Mouse (Mus musculus) spleen, embryonic (tissue): ENCODE results near the gene Krt81.

Source experiments
- CTCF ChIA-PET: fragments of 350-600 bp; sonication (Branson Sonifier 250); formaldehyde crosslinking; loops from one replicate; lab custom pipeline; 2022; lab: Charles Lee

Gene Krt81

DNA sequence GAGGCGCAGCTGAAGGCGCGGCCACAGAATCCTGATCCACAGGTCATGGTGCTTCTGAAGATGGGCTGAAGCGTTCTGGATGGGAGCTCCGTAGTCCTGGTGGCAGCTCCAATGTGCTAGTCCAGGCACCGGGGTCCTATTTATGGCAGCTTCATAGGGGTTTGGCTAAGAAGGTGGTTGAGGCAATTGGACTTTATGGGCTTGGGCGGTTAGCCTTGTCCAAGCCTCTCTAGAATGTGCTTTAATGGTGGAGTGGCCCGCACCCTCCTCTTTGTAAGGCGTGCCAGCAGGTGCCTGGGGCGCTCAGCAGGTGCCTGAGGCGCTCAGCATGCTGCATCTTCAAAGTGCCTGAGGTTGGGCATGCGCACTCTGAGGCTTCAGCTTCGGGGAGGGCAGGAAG is at the start of gene Krt81:
Krt81 (minus strand) TSS at position 101 of the 400 bp plus-strand sequence.
- CTCF ChIA-PET: no interaction called here

DNA sequence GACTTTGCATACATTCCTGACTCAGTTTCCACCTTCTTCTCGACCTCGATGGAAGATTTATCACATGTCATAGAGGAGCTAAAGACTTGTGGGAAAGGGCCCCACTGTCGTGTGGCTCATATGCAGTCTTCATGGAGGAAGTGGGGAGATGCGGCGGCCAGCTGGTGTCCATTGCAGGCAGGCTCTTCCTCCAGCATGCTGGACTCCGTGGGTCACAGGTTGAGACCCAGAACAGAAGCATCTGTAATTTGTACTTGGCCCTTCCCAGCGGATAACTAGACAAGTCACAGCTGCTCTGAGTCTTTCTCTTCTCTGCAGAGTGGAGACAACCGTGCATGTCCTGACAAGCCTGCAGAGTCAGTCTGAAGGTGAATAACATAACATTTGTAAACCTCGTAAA is 44.7 kb upstream of the Krt81 start:
- CTCF ChIA-PET: no interaction called here

DNA sequence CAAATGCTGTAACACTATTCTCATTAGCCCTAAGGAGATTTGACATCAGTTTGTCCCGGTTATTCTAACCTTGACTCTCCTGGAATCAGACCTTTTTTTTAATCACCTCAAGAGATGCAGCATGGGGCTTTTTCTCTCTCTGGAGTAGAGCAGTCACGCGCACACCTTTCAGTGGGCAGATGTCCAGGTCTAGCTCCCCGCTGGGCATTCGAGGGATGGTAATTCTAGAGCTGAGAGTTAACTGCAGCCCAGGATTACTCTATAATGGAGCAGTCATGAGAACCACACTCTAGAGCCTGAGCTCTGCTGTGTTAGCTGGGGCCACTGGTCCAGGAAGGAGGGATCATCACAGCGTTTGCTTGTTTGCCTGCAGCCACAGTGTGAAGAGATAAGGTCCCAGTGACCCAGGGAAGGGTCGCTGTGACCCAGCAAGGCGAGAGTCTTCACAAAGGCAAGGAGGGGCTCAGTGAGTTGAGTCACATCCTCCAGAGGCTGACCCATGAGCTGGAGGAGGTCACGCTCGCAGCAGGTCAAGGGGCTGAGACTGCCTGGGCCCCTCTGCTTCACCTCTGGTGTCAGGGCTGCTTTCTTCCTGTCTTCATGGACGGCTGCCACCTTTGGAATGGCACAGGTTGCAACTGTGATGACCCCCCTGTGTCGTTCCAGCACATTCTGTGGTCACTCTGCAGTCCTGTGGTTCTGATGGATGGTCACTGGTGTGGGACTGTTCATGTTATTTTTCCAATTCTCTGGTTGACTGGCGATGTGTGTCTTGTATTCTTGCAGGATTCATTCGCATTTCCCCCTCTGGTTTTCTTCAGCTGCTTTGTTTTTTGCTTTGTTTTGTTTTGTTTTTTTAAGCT is 43.6 kb upstream of the Krt81 start:
- CTCF ChIA-PET: no interaction called here

DNA sequence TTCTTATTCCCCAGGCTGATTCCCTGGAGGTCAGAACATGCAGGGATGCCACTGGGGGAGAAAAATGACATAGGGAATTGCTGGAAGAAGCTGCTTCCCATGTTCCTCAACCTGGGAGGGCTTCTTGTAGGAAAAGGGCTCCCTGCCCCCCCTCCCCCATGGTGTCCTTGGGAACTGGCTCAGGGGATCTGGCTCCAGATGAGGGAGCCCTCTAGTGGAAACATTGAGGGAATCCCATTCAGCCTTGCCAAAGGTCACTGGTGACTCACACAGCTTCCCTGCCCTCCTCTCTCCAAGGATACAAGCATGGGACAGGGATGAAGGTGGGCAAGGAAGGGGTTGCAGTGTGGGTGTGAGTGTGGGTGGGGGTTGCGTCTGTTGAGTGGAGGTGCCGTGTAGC is 33.6 kb upstream of the Krt81 start:
- CTCF ChIA-PET: interaction anchor here (0.7 kb wide), 1 partner anchor 18 kb away, joined by 4 read pairs; no protein-coding TSS in a partner anchor

DNA sequence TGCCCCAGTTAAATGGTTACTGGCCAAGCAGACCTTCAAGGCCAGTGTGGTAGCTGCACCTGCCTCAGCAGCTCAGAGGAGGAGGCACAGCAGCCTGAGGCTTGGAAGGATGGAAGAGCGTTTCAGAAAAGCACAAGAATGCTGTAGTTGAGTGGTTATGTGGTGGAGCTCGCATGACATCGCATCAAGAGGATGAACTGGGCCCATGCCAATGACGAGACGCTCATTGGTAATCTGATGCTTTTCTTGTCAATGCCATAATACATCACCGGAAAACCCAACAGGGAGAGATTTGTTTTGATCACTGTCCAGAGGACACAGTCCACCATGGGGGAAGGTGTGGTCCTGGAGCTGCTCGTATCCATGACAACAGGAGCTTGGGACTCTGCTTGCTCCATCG is 31.7 kb upstream of the Krt81 start:
- CTCF ChIA-PET: no interaction called here

DNA sequence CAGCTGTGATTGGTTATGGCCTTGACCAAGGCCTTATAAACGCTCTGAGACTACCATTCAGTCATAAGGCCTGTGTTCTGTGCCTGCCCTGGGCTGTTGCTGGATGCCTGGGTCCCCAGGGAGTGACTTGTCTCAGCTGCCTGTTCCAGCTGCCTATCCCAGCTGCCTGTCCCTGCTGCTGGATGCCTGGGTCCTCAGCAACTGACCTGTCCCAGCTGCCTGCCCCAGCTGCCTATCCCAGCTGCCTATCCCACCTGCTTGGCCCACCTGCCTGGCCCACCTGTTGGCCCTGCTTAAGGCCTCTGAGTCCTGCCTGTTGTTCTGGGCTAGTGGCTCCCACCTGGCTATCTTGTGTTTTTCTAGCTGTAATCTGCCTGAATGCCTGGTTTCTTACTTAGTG is 30.7 kb upstream of the Krt81 start:
- CTCF ChIA-PET: no interaction called here

DNA sequence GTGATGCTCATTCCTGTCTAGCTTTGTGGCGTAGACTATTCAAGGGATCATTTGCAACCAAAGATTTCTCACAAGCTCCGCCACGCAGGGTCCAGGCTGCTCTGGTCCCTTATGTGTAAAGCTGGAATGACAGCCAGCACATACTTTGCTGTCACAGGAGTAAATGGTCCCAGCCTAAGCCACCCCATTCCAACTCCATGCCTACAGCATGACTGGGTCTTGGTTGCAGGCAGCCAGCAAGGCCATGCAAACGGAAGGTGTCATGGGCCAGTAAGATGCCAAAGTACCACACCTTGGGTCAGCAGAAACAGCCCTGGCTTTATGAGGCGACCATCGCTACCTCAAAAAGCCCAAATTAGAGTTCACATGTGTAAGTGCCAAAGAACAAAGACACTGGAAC is 30.2 kb upstream of the Krt81 start:
- CTCF ChIA-PET: no interaction called here

DNA sequence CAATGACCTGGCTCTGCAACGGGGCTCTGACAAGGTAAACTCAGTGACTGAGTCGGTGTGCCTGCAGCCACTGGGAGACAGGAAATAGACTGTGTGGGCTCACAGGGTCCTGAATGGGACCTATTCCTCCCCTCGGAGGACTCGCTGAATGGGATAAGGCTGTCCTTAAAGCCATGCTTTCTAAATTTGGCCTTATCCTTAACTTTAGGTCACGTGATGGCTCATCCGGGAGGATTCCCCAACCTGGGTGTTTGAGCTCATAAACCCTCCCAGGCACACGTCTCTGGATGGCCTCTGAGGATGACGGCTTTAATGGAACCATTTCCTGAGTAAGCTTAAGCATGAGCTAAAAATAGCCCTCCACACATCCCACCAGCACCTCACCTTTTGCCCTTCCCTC is 29.2 kb upstream of the Krt81 start:
- CTCF ChIA-PET: no interaction called here

DNA sequence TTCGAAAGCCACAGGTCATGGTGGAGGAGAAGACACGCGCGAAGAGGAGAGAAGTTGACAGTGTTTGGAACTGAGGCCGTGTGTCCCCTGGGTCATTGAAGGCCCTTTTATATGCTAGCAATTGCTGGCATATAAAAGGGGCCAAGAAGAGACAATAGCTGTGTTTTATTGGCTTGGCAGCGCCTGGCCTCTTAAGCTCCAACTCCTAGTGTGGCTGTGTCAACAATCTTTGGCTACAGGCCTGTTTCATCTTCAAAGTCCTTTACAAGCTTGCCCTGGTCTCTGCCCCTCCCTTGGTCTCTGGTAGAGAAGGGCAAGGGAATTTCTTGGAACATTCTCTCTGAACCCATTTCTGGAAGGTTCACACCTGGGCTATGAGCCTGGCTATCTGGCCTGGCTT is 27.9 kb upstream of the Krt81 start, which contains the start of gene Krt83:
Krt83 (minus strand) TSS at position 82 of the 400 bp plus-strand sequence.
- CTCF ChIA-PET: no interaction called here

DNA sequence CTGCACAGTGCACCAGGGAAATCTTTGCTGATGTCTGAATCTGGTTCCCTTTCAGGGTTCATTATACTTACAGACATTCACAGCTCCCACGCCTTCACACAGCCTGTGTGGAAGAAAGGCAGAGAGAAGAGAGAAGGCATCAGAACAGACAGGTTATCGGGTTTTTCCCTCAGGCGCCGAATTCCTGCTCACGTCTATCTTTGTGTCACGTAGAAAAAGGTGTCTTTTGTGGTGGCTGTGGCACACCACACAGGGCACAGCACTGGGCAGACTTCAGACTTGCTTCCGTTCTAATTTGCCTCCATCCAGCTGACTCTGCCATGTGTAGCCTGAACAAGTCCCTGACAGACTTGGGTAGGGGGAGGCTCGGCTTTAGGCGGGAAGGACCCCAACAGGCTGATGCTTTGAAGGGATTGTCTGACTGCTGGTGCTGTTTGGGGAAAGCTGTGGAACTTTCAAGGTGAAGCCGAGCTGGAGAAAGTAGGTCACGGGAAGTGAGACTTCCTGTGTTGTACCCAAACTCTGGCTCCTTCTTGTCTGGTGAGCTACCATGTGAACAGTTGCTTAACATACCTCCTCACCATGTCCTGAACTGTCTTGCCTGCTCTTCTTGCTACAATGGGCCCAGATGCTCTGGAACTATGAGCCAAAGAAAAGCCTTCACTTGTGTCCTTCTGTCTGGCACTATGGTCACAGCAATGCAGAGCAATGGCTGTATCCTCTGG is 22.5 kb upstream of the Krt81 start:
- CTCF ChIA-PET: no interaction called here

DNA sequence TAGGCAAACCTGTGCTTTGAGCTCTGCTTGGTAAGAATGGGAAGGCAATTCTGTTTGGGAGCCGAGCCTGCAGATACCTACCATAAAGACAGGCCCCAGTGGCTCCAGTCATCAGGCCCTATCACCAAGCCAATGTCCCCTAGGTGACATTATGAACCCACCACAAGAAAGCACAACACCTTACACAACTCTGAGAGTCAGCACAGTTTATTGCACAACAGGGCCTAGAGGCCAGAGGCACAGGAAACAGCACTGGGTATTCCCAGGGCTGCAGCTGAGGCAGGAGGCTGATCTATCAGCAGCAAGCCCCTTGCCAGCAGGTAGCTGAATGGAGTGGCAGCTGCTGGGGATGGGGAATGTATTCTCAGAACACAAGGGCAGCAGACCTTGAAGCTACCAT is 21.4 kb upstream of the Krt81 start:
- CTCF ChIA-PET: no interaction called here

DNA sequence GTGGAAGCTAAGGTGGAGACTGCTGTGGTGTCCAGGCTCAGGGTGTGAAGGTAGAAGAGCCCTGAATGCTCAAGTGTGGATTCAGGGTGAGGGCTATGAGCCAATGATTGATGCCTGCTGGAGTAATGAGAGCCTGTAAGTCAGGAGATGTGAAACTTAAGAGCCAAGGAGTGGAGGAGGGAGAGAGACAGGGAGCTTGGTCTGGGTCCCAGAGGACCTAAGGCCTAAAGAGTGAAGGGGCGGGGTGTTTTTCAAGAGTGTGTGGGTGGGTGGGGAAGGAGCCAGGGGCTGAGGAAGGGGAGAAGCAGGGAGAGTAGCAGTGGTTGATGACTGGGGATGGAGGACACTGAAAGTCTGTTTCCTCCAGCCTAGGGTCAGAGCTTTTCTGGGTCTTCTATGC is 20.1 kb upstream of the Krt81 start:
- CTCF ChIA-PET: no interaction called here

DNA sequence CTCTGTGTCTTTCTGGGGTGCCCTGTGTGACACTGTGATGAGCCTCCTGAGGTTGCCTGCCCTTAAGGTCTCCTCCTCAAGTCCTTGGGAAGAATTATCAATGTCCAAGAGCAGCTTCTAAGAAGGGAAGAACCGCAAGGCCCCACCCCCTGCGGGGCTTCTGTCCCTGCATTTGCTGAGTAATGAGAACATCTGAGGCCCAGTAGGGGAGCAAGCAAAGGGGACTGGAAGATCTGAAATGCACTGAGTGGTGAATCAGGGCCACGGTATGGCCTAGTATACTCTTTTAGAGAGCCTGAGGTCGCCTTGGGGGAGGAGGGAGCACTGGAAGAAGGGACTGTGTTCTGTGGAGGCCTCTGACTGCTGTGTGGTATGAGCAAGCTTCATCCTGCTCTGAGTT is 18.5 kb upstream of the Krt81 start:
- CTCF ChIA-PET: no interaction called here

DNA sequence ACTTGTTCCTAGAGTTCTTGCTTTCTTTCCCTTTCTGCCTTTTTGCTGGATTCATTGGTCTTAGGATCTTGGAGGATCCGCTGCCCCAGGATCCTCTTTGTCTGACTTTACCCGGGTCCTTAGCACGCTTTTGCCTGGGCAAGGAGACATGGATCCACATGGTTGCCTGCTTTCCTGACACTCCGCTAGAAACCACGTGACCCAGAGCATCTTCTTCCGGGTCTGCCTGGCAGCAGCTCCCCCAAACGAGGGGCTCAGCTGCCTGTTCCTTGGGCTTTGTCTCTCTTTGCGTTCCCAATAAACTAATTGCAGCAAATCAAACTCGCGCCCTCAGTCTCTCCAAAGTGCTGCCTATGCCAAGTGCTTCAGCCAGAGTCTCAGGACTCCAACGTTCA is 16.1 kb upstream of the Krt81 start:
- CTCF ChIA-PET: interaction anchor here (0.6 kb wide), 1 partner anchor 18 kb away, joined by 4 read pairs; no protein-coding TSS in a partner anchor

DNA sequence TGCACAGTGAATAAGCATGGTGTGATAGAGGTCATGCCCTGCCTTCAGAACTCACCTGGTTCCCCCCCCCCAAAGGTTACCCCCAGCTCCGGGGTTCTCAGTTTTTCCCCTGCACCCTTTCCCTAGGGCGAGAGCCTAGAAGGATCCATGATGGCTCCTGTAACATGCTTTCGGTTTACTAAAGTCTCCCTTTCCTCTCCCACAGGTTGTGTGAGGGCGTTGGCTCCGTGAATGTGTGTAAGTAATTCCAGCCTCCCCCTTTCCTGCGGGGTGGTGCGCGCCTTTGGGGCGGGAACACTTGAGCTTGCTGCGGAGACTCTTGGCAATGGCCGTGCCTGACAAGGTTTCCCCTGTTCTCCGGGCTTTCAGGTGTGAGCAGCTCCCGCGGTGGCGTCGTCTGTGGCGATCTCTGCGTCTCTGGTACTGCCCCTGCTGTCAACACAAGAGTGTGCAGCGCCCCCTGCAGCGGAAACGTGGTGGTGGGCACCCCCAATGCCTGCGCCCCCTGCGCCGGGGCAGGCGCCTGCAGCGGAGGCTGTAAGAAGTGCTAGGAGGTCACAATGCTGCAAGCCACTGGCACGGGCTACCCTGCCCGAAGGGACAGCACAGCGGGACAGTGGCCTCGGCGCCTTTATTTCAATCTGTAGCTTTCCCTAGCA is 15.6 kb upstream of the Krt81 start:
- CTCF ChIA-PET: interaction anchor here (0.6 kb wide), 1 partner anchor 18 kb away, joined by 4 read pairs; no protein-coding TSS in a partner anchor

DNA sequence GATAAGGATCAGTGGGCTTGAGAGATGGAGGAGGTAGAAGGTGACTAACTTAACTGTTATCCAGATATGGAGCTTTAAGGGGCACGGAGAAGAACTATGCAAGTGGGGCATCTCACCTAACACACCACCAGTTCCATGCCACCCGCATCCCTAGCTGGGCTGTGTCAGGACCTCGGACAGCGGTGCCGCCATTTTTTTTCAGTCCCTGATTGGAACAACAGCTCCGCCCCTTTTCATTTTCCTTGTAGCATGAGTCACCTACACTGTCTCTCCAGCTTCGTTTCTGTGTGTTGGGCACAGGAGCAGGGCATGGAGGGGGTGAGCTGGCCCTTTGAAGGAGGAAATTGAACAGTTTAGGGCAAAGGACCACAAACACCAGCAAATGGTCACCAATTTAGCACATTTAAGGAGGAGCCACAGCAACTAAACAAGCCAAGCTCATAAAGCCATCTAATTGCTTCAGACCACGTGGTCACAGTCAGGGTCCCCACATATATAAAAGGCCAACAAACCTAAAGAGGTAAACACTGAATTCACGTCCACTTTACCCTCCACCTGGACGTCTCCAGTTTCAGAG is 9.5 kb upstream of the Krt81 start, which contains the start of gene Krt86:
Krt86 (plus strand) TSS at position 527 of the 577 bp plus-strand sequence.
- CTCF ChIA-PET: no interaction called here

DNA sequence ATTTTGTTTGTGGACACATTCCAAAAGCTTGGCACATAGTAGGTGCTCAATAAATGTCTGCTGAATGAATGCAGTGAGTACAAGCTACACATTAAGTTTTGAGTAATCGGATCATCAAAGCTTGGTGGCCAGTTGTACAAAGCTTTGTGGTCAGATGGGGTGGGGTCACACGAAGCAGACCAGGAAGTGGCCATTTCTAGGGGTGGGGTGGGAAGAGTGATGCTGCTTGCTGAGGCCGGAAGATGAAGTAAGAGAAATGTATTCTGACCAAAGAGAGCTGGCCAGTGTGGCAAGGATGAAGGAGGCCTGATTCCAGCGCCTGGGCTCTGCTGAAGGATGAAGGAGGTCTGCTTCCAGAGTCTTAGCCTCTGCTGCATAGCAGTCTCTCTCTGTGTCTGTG is 5.5 kb upstream of the Krt81 start:
- CTCF ChIA-PET: no interaction called here

DNA sequence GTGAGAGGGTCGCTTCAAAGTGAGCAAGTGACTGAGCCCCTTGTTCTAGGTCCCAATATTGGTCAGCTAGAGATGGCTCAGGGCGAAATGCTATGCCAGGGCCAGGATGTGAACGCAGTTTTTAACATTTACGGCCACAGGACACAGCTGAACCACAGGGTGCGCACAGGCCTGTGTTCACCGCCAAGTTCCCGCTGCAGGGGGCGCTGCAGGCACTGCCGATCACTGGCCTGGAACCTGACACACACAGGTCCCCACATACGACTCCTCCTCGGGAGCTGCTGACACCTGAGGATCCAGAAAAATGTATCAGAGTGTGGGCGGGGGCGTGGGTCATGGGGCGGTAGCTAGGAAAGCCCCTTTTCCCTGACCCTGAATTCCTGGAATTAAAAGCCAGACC is 4.3 kb downstream of the Krt81 start:
- CTCF ChIA-PET: no interaction called here

DNA sequence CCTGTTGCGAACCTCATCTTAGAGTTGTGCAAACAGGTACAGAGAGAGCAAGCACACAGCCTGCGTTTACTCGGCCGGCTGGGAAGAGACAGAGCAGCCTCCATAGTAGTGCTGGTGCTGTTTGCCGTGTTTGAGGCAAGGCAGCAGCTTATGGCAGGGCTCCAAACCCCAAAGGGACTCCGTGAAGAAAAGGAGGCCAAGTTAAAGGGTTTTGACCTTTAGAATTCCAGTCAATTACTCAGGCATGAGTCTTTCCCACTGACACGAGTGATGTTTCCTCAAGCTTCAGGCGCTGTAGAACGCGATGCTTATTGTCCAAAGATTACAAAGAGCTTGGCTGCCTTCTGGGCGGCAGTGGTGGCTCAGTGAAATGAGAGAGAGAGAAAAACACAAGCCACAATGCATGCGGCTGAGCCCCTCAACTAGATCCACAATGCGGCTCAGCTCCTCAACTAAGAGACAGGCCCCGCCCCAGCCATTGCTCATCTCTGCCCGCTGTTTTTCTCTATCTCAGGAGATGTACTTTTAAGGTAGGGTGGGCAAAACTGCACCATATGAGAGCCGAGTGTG is 5.1 kb downstream of the Krt81 start:
- CTCF ChIA-PET: no interaction called here

DNA sequence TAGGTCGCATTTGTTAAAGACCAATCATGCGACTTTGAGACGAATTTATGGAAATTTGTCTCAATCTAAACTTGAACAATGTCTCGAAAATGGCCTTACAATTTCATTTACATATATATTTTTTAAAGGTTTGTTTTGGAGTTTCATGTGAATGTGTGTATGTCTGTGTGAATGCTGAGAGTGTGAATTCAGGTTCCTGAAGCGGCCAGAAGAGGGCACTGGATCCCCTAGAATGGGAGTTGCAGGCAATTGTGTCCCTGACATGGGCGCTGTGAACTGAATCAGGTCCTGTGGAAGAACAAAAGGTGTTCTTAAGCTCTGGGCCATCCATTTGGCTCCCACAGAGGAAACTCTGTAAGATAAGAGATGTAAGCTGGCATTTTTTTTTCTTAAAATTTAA is 7.7 kb downstream of the Krt81 start:
- CTCF ChIA-PET: no interaction called here

DNA sequence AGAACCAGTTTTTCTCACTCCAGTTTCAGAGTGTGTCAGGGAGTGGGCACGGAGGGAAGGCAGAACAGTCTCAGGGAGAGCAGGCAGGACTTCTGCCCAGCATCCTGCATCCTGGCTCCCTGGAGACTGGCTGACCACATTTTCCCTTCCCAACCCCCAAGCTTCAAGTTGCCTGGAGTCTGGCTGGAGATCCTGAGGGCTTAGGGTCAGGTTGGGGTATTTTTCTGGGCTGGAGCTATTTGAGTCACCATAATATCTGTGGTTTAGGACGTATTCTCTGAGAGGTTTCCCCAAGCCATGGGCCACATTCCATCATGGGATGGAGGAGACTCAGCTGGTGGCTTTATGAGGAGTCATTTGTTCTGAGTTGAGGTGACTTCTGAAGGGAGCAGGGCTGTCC is 8.3 kb downstream of the Krt81 start:
- CTCF ChIA-PET: no interaction called here

DNA sequence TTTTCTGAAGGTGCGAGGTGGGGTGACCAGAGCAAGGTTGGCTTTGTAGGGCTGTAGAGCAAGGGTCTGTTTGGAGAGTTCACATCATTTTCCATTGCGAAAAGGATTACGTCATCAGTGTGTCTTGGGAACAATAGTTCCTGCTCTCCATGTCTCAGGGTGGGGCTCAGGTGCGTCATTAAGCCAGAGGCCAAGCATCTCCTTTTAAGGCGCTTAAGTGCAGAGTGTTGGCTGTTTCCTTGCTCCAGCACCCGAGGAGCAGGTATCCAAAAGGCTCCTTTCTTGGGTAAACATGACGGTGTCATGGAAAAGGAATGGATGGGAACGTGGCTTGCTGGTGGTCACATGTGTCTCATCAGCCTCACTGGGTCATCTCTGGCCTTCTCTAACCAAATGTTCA is 8.8 kb downstream of the Krt81 start:
- CTCF ChIA-PET: no interaction called here
